ENCODE assay signal across 22 mouse cellular contexts in the genomic region with DNA sequence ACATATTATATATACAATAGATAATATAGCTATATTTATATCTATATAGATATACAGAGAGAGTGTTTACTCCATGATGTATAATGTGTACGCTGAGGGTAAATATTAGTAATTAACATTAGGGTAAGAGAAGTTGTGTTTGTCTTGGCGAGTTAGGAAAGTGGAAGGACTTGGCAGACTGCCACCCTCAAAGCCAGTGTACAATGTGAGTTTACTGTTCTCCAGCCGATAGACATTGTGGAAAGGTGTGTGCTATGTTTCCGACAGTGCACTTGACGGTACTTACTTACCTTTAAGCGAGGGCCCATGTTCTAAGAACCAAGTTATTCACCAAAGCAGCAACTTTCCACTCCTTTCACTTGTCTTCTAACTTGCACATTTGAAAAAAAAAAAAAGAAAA. TPM values are rescaled to one million over a fixed set of nuclear protein-coding genes. Genes with fewer than 3 reads are reported as not detected.
A peak's percentile ranks its signal among the peaks of the same experiment; 100 is the strongest.
DNase-seq lines count a peak whose midpoint lies in the region; ATAC-seq and TF ChIP-seq lines count a peak whose summit lies in the region.
"Had no signal": no experiment of that assay in that cellular context is flagged by ENCODE, and none has a peak within 500 bp of the region (broad histone marks: within the 10 kb centered on the region; RNA-seq: fewer than 3 reads in every experiment).

No protein-coding gene starts in this region.

- H3K4me2 ChIP-seq in limb, embryonic 14.5 days (replicated peaks; ENCODE audit: low read depth, low read length, severe bottlenecking) = no peak overlapping the region
- no peak overlapping the region for H3K4me2 ChIP-seq in lung, embryonic 15.5 days
- H3K4me2 ChIP-seq: hindbrain, embryonic 13.5 days; kidney, embryonic 15.5 days; limb, embryonic 15.5 days; midbrain, embryonic 12.5 days had no signal

- peak; percentile 51 for DNase-seq in adrenal gland, postnatal 10 days
- DNase-seq in adrenal gland, adult 8-10 months = no peak
- peak; percentile 14 for DNase-seq in limb, embryonic 14.5 days (ENCODE audit: low spot score)
- no peak for DNase-seq in limb, embryonic 10.5 days (ENCODE audit: low spot score)
- peak; percentile 73 for DNase-seq in lung, postnatal 36 days
- no peak for DNase-seq in gastrocnemius, postnatal 10 days
- no peak for DNase-seq in natural killer cell, adult 2 months (ENCODE audit: low spot score in 2 of 2)
- DNase-seq: adrenal gland, postnatal 25 days; cerebellum, adult 9-10 months; gastrocnemius, postnatal 14 days; heart, postnatal 10 days; kidney, adult 11 months; layer of hippocampus, postnatal 36 days; right cerebral cortex, postnatal 14 days; thymus, postnatal 25 days had no signal

- peaks cover 23% of the 10 kb centered on the region for H3K36me3 ChIP-seq in limb, embryonic 14.5 days (ENCODE audit: control insufficient read depth, insufficient read depth, low read length)
- H3K36me3 ChIP-seq in limb, embryonic 10.5 days = peaks cover 39% of the 10 kb centered on the region
- peaks cover 26% of the 10 kb centered on the region for H3K36me3 ChIP-seq in lung, embryonic 15.5 days

- no peak for ATAC-seq in limb, embryonic 14.5 days (ENCODE audit: low FRiP score, low read depth)
- ATAC-seq in lung, embryonic 15.5 days (ENCODE audit: borderline replicate concordance, extremely low read depth, low FRiP score, low TSS enrichment) = peak; percentile 20; the same call in 1 of the 2 replicates
- ATAC-seq: activated CD4-positive, CD25-positive, alpha-beta regulatory T cell, adult 4 months; forebrain, embryonic 14.5 days had no signal

- no peaks in the 10 kb centered on the region for H3K4me1 ChIP-seq in limb, embryonic 14.5 days (ENCODE audit: control insufficient read depth, insufficient read depth, low read length)
- no peaks in the 10 kb centered on the region for H3K4me1 ChIP-seq in limb, embryonic 10.5 days
- H3K4me1 ChIP-seq in lung, embryonic 15.5 days = peaks cover 19% of the 10 kb centered on the region
- H3K4me1 ChIP-seq: hindbrain, embryonic 13.5 days; kidney, embryonic 15.5 days; limb, embryonic 15.5 days; midbrain, embryonic 12.5 days had no signal

- TF ChIP-seq POLR2A in limb, embryonic 14.5 days (IDR thresholded peaks at IDR 0.05; ENCODE audit: borderline replicate concordance, extremely low read depth, insufficient read depth, insufficient read length) = no peak

- H3K27ac ChIP-seq in limb, embryonic 14.5 days (replicated peaks; ENCODE audit: low read depth, low read length) = no peak overlapping the region
- H3K27ac ChIP-seq in limb, embryonic 10.5 days = no peak overlapping the region
- peak overlapping the region; percentile 86 for H3K27ac ChIP-seq in lung, embryonic 15.5 days
- H3K27ac ChIP-seq: hindbrain, embryonic 13.5 days; kidney, embryonic 15.5 days; limb, embryonic 15.5 days; midbrain, embryonic 12.5 days had no signal

- no peaks in the 10 kb centered on the region for H3K27me3 ChIP-seq in limb, embryonic 14.5 days (ENCODE audit: control insufficient read depth, insufficient read depth, low read length)
- no peaks in the 10 kb centered on the region for H3K27me3 ChIP-seq in limb, embryonic 10.5 days (ENCODE audit: low read depth, poor library complexity, severe bottlenecking)
- H3K27me3 ChIP-seq in lung, embryonic 15.5 days = no peaks in the 10 kb centered on the region
- H3K27me3 ChIP-seq: hindbrain, embryonic 13.5 days; kidney, embryonic 15.5 days; limb, embryonic 15.5 days; midbrain, embryonic 12.5 days had no signal

- H3K9me3 ChIP-seq in limb, embryonic 14.5 days (ENCODE audit: control insufficient read depth, low read length) = no peaks in the 10 kb centered on the region
- no peaks in the 10 kb centered on the region for H3K9me3 ChIP-seq in limb, embryonic 10.5 days (replicated peaks)
- no peaks in the 10 kb centered on the region for H3K9me3 ChIP-seq in lung, embryonic 15.5 days
- H3K9me3 ChIP-seq: hindbrain, embryonic 13.5 days; kidney, embryonic 15.5 days; limb, embryonic 15.5 days; midbrain, embryonic 12.5 days had no signal

- H3K4me3 ChIP-seq in limb, embryonic 14.5 days (replicated peaks; ENCODE audit: low read length) = no peak overlapping the region
- no peak overlapping the region for H3K4me3 ChIP-seq in limb, embryonic 10.5 days
- no peak overlapping the region for H3K4me3 ChIP-seq in lung, embryonic 15.5 days
- H3K4me3 ChIP-seq: hindbrain, embryonic 13.5 days; kidney, embryonic 15.5 days; limb, embryonic 15.5 days; midbrain, embryonic 12.5 days had no signal

- WGBS in limb, embryonic 14.5 days = 81% methylated on average over 6 of the region's 6 CpGs
- WGBS in limb, embryonic 10.5 days = 97% methylated on average over 6 of the region's 6 CpGs
- 37% methylated on average over 6 of the region's 6 CpGs for WGBS in lung, embryonic 15.5 days

- H3K9ac ChIP-seq in limb, embryonic 14.5 days (ENCODE audit: low read depth, low read length, severe bottlenecking) = no peak overlapping the region
- H3K9ac ChIP-seq in lung, embryonic 15.5 days = no peak overlapping the region
- H3K9ac ChIP-seq: hindbrain, embryonic 13.5 days; kidney, embryonic 15.5 days; limb, embryonic 15.5 days; midbrain, embryonic 12.5 days had no signal

RNA-seq across cellular contexts. Expression of gene Fcf1, which starts 19.9 kb away (rescaled TPM):
- 100 to 1,000 TPM in 1 of 2 experiments, 10 to 100 TPM in 1; 98.8 to 111 TPM for total RNA-seq in adrenal gland, postnatal 10 days (2021)
- total RNA-seq in adrenal gland, adult 8-10 months (2022) = 100 to 1,000 TPM in 1 of 4 experiments, 10 to 100 TPM in 3; 74.7 to 101 (median 92.7) TPM
- 78.9 and 132 TPM in 2 replicates for polyA plus RNA-seq in limb, embryonic 14.5 days (2012; rRNA removed)
- polyA plus RNA-seq in limb, embryonic 14.5 days (2014; fragmentation: Nextera tagmentation; extraction: Ambion mirVana) = 138 and 141 TPM in 2 replicates
- 170 and 186 TPM in 2 replicates for polyA plus RNA-seq in limb, embryonic 10.5 days (2016; fragmentation: Nextera tagmentation; extraction: Ambion mirVana)
- 139 and 144 TPM in 2 replicates for polyA plus RNA-seq in lung, embryonic 15.5 days (2015; fragmentation: Nextera tagmentation; extraction: Ambion mirVana)
- 10 to 100 TPM; 37.5 to 37.6 TPM for total RNA-seq in gastrocnemius, postnatal 10 days (2021)

RNA-seq across cellular contexts. Expression of gene Arel1, which starts 19.9 kb away (rescaled TPM):
- total RNA-seq in adrenal gland, postnatal 10 days (2021) = 10 to 100 TPM; 30.7 to 41.3 TPM
- 10 to 100 TPM; 37.9 to 47.3 (median 42.6) TPM for total RNA-seq in adrenal gland, adult 8-10 months (2022)
- 24.5 and 28.9 TPM in 2 replicates for polyA plus RNA-seq in limb, embryonic 14.5 days (2012; rRNA removed)
- 13.9 and 16.6 TPM in 2 replicates for polyA plus RNA-seq in limb, embryonic 14.5 days (2014; fragmentation: Nextera tagmentation; extraction: Ambion mirVana)
- polyA plus RNA-seq in limb, embryonic 10.5 days (2016; fragmentation: Nextera tagmentation; extraction: Ambion mirVana) = 15.7 and 16.8 TPM in 2 replicates
- polyA plus RNA-seq in lung, embryonic 15.5 days (2015; fragmentation: Nextera tagmentation; extraction: Ambion mirVana) = 13.8 and 16.1 TPM in 2 replicates
- total RNA-seq in gastrocnemius, postnatal 10 days (2021) = 10 to 100 TPM; 20.8 to 23.4 TPM

RNA-seq across cellular contexts. Expression of gene Ylpm1, which starts 45.4 kb away (rescaled TPM):
- total RNA-seq in adrenal gland, postnatal 10 days (2021) = 10 to 100 TPM; 35.3 to 58.0 TPM
- total RNA-seq in adrenal gland, adult 8-10 months (2022) = 10 to 100 TPM; 49.2 to 81.8 (median 54.0) TPM
- 47.5 and 50.9 TPM in 2 replicates for polyA plus RNA-seq in limb, embryonic 14.5 days (2012; rRNA removed)
- 38.5 and 40.9 TPM in 2 replicates for polyA plus RNA-seq in limb, embryonic 14.5 days (2014; fragmentation: Nextera tagmentation; extraction: Ambion mirVana)
- 35.8 and 36.6 TPM in 2 replicates for polyA plus RNA-seq in limb, embryonic 10.5 days (2016; fragmentation: Nextera tagmentation; extraction: Ambion mirVana)
- 23.3 and 28.4 TPM in 2 replicates for polyA plus RNA-seq in lung, embryonic 15.5 days (2015; fragmentation: Nextera tagmentation; extraction: Ambion mirVana)
- total RNA-seq in gastrocnemius, postnatal 10 days (2021) = 10 to 100 TPM; 20.4 to 27.7 TPM

Comparison
In these comparisons a context has a peak if more than half of its experiments do, and no peak if none do; other contexts are left out.
1. DNase-seq: peak in adrenal gland, postnatal 10 days (single experiment), limb, embryonic 14.5 days (single experiment) and lung, postnatal 36 days (single experiment); none in adrenal gland, adult 8-10 months (single experiment), limb, embryonic 10.5 days (single experiment), gastrocnemius, postnatal 10 days (single experiment) and natural killer cell, adult 2 months (0 of 2).